Mouse (Mus musculus): ENCODE measurements at regions not wholly inside any gene's neighbourhood (a gene's known extent, or its start where the extent isn't known, plus 50 kb on each side); places are given as distances from the start of the nearest gene placed in this dataset.

DNA sequence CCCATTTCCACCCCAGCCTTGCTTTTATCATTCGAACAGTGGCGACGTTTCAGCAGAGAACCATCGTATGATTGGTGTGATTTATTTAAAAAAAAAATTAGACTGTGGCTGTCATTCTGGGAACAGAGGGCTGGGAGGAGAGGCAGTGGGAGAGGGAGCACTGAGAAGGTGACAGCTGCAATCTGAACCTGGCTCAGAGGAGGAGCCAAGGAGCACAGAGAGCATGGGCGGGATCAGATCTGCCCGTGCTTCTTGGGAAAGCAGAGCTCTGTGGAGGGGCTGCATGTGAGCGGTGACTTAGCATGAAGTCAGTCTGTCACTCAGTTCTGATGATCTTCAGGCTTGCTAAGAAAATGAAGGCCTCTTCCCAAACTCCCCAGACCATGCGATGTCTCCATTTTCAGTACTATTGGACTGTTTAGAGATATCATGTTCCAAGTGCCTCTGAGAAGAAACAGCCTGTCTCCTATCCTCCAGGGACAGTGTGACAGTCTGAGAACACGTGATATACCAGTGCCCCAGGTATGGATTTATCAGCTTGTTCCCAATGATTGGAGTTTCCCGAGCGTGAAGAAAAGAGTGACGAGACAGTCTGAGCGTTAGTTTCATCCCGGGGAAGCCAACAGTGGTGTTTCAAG lies 129.3 kb downstream of the Nufip1 start:
- WGBS = 79% methylated on average over 14 of the region's 14 CpGs
- peaks cover 9% of the 10 kb centered on the region for H3K4me1 ChIP-seq (ENCODE audit: control insufficient read depth, insufficient read depth, low read depth, low read length)
- H3K4me2 ChIP-seq (ENCODE audit: low read length) = no peak overlapping the region
- H3K36me3 ChIP-seq (ENCODE audit: control insufficient read depth, insufficient read depth, low read length) = no peaks in the 10 kb centered on the region
- no peak overlapping the region for H3K4me3 ChIP-seq (ENCODE audit: low read length)
- H3K9me3 ChIP-seq (ENCODE audit: control insufficient read depth, low read length) = no peaks in the 10 kb centered on the region
- ATAC-seq = no peak
- no peaks in the 10 kb centered on the region for H3K27me3 ChIP-seq (replicated peaks; ENCODE audit: control insufficient read depth, insufficient read depth, low read length)
- no peak overlapping the region for H3K9ac ChIP-seq (ENCODE audit: low read depth, low read length)
- H3K27ac ChIP-seq (ENCODE audit: low read depth, low read length) = no peak overlapping the region

DNA sequence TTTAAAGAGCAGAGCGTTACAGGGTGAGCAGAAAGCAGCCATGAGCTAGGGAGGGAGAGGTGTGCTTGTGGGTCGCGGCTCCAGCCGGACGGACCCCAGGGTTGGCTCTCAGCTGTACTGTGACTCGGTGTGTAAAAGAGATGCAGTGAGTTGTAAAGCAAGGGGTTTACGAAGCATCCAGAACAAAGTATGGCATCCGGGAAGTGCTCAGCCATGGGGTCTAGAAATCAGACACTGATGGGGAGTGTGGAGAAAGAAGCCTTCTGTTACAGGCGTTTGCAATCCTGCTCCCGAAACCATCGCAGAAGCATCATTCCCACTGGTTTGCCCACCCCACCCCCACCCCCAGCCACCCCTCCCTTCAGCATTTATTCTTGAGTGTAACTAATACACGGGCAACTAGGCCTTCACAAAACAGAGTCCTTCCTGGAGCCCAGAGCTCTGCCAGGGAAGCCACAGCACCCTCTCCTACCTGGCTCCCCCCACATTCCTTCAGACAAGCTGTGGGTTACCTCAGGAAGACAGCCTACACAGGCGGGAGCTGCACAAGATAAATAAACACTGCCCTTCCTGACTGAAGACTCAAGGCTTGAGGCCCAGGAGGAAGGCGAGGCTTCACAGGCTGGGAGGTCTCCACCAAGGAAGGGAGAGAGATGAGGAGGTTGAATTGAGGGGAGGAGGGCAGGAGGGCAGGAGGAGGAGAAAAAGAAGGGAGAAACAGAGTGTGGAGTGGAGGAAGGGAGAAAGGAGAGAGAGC lies 133.1 kb downstream of the Nufip1 start:
- Histone ChIP-seq H3K27me3 (replicated peaks; ENCODE audit: control insufficient read depth, insufficient read depth, low read length) (no peaks in the 10 kb centered on the region), H3K27ac (ENCODE audit: low read depth, low read length) (no peak overlapping the region), H3K4me1 (ENCODE audit: control insufficient read depth, insufficient read depth, low read depth, low read length) (peaks cover 12% of the 10 kb centered on the region), H3K9me3 (ENCODE audit: control insufficient read depth, low read length) (no peaks in the 10 kb centered on the region), H3K9ac (ENCODE audit: low read depth, low read length) (no peak overlapping the region), H3K4me2 (ENCODE audit: low read length) (0 out of 2 replicates have a peak overlapping the region, but pooled peaks have one; percentile 9), H3K36me3 (ENCODE audit: control insufficient read depth, insufficient read depth, low read length) (no peaks in the 10 kb centered on the region), H3K4me3 (ENCODE audit: low read length) (no peak overlapping the region)
- 41% methylated on average over 14 of the region's 14 CpGs for WGBS
- peak; percentile 51; the same call in 1 of the 2 replicates for ATAC-seq

DNA sequence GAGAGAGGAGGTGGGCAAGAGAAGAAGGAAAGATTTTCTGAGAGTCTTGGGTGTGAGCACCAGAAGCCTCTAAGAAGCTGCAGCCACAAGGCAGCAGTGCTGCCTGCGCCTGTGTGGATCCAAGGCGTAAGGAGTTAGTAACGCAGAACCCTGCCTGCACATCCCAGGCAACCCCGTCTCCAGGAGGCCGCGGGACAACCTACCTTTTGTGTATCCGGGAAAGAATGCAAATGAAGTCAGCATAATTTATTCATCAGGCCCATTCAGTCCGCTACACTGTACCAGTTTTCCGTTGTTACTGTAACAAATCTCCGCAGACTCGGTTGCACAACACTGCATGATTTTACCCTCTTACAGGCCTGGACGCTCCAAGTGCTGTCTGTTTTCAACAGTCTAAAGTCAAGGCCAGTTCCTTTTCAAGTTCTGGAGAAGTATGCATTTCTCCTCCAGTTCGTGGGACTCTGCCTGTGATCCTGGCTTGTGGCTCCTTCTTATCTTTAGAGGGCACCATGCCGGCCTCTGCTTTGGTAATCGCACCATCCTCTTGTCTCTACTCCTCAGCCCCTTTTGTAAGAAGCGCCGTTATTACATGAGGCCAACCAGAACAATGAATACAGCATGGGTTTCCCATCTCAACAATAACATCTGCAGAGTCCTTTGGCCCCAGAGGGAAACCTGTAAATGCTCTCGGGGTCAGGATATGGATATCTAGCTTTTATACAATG lies 133.8 kb downstream of the Nufip1 start:
- WGBS = 14% methylated on average over 18 of the region's 18 CpGs

DNA sequence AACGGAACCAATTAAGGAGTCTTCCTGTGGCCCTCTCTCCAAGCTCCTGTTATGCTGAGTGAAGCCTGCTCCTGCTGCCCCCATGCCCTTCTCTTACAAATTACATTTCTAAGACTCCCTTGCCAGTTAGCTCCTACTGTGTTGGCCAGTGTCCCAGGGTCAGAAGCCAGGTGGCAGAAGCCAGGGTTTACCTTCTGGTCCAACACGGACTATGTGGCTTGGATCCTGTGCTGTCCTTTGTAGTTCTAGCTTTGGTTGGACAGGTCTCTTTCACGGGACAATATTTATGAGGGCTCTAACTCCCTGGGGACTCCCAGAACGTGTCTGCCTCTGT lies 134.3 kb downstream of the Nufip1 start:
- ATAC-seq = no peak
- Histone ChIP-seq H3K9me3 (ENCODE audit: control insufficient read depth, low read length) (no peaks in the 10 kb centered on the region), H3K4me1 (ENCODE audit: control insufficient read depth, insufficient read depth, low read depth, low read length) (peaks cover 12% of the 10 kb centered on the region), H3K4me2 (ENCODE audit: low read length) (no peak overlapping the region), H3K27ac (ENCODE audit: low read depth, low read length) (peak overlapping the region; percentile 29; the same call in 1 of the 2 replicates), H3K36me3 (ENCODE audit: control insufficient read depth, insufficient read depth, low read length) (no peaks in the 10 kb centered on the region), H3K4me3 (ENCODE audit: low read length) (no peak overlapping the region), H3K27me3 (replicated peaks; ENCODE audit: control insufficient read depth, insufficient read depth, low read length) (no peaks in the 10 kb centered on the region), H3K9ac (ENCODE audit: low read depth, low read length) (no peak overlapping the region)
- 37% methylated on average over 4 of the region's 4 CpGs for WGBS

More for the DNA sequence above, 133.8 kb downstream of the Nufip1 start:
- Histone ChIP-seq H3K36me3 (ENCODE audit: control insufficient read depth, insufficient read depth, low read length) (no peaks in the 10 kb centered on the region), H3K27me3 (replicated peaks; ENCODE audit: control insufficient read depth, insufficient read depth, low read length) (no peaks in the 10 kb centered on the region), H3K9ac (ENCODE audit: low read depth, low read length) (no peak overlapping the region), H3K27ac (ENCODE audit: low read depth, low read length) (peak overlapping the region; percentile 29; the same call in 1 of the 2 replicates), H3K9me3 (ENCODE audit: control insufficient read depth, low read length) (no peaks in the 10 kb centered on the region), H3K4me2 (ENCODE audit: low read length) (no peak overlapping the region; the same call in 1 of the 2 replicates), H3K4me3 (ENCODE audit: low read length) (no peak overlapping the region), H3K4me1 (ENCODE audit: control insufficient read depth, insufficient read depth, low read depth, low read length) (peaks cover 12% of the 10 kb centered on the region)
- ATAC-seq = peak; percentile 82

DNA sequence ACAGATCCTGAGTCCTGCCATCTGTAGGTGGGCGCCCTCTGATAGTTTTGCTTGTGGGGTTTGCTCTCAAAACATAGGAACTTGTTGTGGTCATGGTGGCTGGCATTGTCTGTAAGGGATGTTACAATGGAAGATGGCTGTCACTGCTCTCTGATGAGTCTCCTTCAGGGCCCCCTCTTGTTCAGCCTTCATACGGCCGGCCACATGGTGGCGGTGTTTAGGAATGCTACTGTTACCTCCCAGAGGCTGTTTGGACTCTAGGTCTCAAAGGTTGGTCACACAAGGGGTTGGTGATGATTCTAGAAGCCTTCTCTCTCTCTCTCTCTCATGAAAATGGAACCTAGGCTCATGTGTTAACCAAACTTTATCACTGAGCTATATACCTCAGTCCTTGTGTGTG lies 137.0 kb downstream of the Nufip1 start:
- ATAC-seq = no peak
- peaks cover 12% of the 10 kb centered on the region for H3K4me1 ChIP-seq (ENCODE audit: control insufficient read depth, insufficient read depth, low read depth, low read length)
- H3K36me3 ChIP-seq (ENCODE audit: control insufficient read depth, insufficient read depth, low read length) = no peaks in the 10 kb centered on the region
- no peaks in the 10 kb centered on the region for H3K9me3 ChIP-seq (ENCODE audit: control insufficient read depth, low read length)
- no peak overlapping the region for H3K9ac ChIP-seq (ENCODE audit: low read depth, low read length)
- H3K27me3 ChIP-seq (replicated peaks; ENCODE audit: control insufficient read depth, insufficient read depth, low read length) = no peaks in the 10 kb centered on the region
- 79% methylated on average over 4 of the region's 4 CpGs for WGBS
- H3K4me3 ChIP-seq (ENCODE audit: low read length) = no peak overlapping the region
- H3K27ac ChIP-seq (ENCODE audit: low read depth, low read length) = no peak overlapping the region
- no peak overlapping the region for H3K4me2 ChIP-seq (ENCODE audit: low read length)

DNA sequence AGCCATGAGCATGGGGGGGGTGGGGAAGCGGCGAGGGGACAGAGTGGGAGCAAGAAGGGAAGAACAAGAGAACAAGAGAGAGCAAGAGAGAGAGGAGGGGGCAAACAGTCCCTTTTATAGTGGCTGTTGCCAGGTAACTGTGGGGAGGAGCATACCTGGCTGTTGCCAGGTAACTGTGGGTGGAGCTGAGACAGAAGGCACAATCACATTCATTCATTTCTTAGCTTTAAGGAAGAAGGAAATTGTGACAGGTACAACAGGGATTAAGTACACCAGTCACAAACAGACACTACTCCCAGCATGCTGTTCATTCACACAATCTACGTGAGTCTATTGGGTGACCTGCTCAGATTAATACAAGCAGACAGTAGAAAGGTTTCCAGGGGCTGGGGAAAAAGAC lies 143.2 kb downstream of the Nufip1 start:
- no peak overlapping the region for H3K27ac ChIP-seq (ENCODE audit: low read depth, low read length)
- H3K4me1 ChIP-seq (ENCODE audit: control insufficient read depth, insufficient read depth, low read depth, low read length) = peaks cover 20% of the 10 kb centered on the region
- H3K4me2 ChIP-seq (ENCODE audit: low read length) = no peak overlapping the region
- 30% methylated on average over 3 of the region's 3 CpGs for WGBS
- no peaks in the 10 kb centered on the region for H3K27me3 ChIP-seq (replicated peaks; ENCODE audit: control insufficient read depth, insufficient read depth, low read length)
- no peaks in the 10 kb centered on the region for H3K9me3 ChIP-seq (ENCODE audit: control insufficient read depth, low read length)
- no peak overlapping the region for H3K9ac ChIP-seq (ENCODE audit: low read depth, low read length)
- no peak for ATAC-seq
- H3K4me3 ChIP-seq (ENCODE audit: low read length) = no peak overlapping the region
- H3K36me3 ChIP-seq (ENCODE audit: control insufficient read depth, insufficient read depth, low read length) = no peaks in the 10 kb centered on the region

DNA sequence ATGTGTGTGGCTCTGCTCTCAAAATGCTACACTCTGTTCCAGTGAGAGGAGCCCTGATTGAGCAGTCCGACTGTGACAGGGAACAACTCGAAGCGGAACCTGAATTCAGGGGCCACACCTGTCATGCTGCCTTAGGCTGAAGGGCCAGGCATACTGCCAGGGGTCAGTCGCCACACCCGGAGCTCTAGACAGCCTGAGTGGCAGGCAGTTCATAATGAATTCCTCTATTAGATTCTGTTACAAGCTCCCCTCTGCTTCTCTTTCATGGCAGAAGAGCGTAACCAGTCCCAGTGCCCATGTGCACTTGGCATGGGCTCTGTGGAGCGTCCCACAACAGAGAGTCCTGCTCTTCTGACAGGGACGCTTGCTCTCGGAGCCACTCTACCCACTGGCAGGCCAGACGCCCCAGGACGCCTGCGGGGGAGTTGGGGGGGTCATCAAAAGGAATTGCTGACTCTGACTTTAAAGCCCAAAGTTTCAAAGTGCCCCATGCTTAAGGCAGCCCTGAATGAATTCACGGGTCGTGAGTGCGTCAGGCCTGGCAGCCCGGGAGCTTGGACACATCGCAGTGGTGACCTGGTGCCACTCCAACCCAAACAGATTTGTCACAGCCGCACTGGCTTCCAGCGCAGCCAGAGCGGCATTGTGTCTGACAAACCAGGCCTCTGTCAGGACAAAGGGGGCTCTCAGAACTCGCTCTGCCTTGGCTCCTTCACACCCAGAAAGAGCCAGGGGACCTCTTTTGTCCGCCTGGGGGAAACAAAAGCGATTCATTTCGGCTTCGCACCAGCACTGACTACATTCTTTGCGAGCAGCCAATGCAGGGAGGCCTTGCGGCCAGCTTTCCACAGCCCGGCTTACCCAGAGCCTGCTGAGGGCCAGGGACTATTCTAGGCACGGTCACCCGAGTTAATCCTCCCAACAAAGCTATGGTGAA lies 144.1 kb downstream of the Nufip1 start:
- ATAC-seq = peak; percentile 96
- Histone ChIP-seq H3K9me3 (ENCODE audit: control insufficient read depth, low read length) (no peaks in the 10 kb centered on the region), H3K4me2 (ENCODE audit: low read length) (peak overlapping the region; percentile 18; the same call in 1 of the 2 replicates), H3K27ac (ENCODE audit: low read depth, low read length) (peak overlapping the region; percentile 16; the same call in 1 of the 2 replicates), H3K9ac (ENCODE audit: low read depth, low read length) (no peak overlapping the region), H3K36me3 (ENCODE audit: control insufficient read depth, insufficient read depth, low read length) (no peaks in the 10 kb centered on the region), H3K27me3 (replicated peaks; ENCODE audit: control insufficient read depth, insufficient read depth, low read length) (no peaks in the 10 kb centered on the region), H3K4me3 (ENCODE audit: low read length) (no peak overlapping the region), H3K4me1 (ENCODE audit: control insufficient read depth, insufficient read depth, low read depth, low read length) (peaks cover 20% of the 10 kb centered on the region)
- WGBS = 11% methylated on average over 30 of the region's 30 CpGs

DNA sequence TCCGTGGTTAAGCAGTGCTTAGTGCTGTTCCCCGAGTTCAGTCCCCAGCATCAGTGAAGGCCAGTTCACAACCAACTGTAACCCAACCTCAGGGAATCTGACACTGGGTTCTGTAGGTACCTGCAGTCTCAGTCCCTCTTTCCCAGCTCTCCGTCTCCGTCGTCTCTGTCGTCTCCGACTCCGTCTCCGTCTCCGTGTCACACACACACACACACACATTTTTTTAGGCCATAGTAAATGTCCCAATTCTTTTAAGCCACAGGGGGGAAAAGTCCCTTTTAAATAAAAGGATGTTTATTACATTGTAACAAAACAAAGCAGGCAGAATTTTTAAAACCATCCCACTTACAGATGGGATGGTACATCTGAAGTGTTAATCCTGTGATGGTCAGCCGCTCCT lies 145.3 kb downstream of the Nufip1 start:
- no peak for ATAC-seq

More for the DNA sequence above, 145.3 kb downstream of the Nufip1 start:
- no peak overlapping the region for H3K9ac ChIP-seq (ENCODE audit: low read depth, low read length)
- H3K4me2 ChIP-seq (ENCODE audit: low read length) = no peak overlapping the region
- no peak overlapping the region; the same call in 1 of the 2 replicates for H3K27ac ChIP-seq (ENCODE audit: low read depth, low read length)
- peaks cover 20% of the 10 kb centered on the region for H3K4me1 ChIP-seq (ENCODE audit: control insufficient read depth, insufficient read depth, low read depth, low read length)
- no peaks in the 10 kb centered on the region for H3K9me3 ChIP-seq (ENCODE audit: control insufficient read depth, low read length)
- WGBS = 53% methylated on average over 11 of the region's 11 CpGs
- no peak overlapping the region for H3K4me3 ChIP-seq (ENCODE audit: low read length)
- H3K27me3 ChIP-seq (replicated peaks; ENCODE audit: control insufficient read depth, insufficient read depth, low read length) = no peaks in the 10 kb centered on the region
- no peaks in the 10 kb centered on the region for H3K36me3 ChIP-seq (ENCODE audit: control insufficient read depth, insufficient read depth, low read length)

Data from hindbrain, embryonic 16.5 days (tissue).